15 mouse cellular contexts compared by ENCODE assay signal in genomic region chr9:25409729-25410128, GRCm38 (mm10).
"Had no signal": no experiment of that assay in that cellular context is flagged by ENCODE, and none has a peak within 500 bp of the region (broad histone marks: within the 10 kb centered on the region; RNA-seq: fewer than 3 reads in every experiment).

No protein-coding gene starts in this region.

- H3K9me3 ChIP-seq: neural tube, embryonic 12.5 days; stomach, embryonic 15.5 days had no signal

- H3K9ac ChIP-seq: neural tube, embryonic 12.5 days; stomach, embryonic 15.5 days had no signal

- DNase-seq: retina, postnatal 1 day; right cerebral cortex, adult 18-20 months; right cerebral cortex, postnatal 14 days; right cerebral cortex, postnatal 25 days; right cerebral cortex, postnatal 4 days; spleen, adult 18-20 months; thymus, adult 18-20 months; thymus, adult 2 months; thymus, postnatal 14 days; thymus, postnatal 25 days; thymus, postnatal 36 days; thymus, postnatal 4 days had no signal

- H3K36me3 ChIP-seq: neural tube, embryonic 12.5 days; stomach, embryonic 15.5 days had no signal

- H3K4me1 ChIP-seq: neural tube, embryonic 12.5 days; stomach, embryonic 15.5 days had no signal

- H3K27me3 ChIP-seq: neural tube, embryonic 12.5 days; stomach, embryonic 15.5 days had no signal

- H3K4me2 ChIP-seq: neural tube, embryonic 12.5 days; stomach, embryonic 15.5 days had no signal

- H3K27ac ChIP-seq: neural tube, embryonic 12.5 days; stomach, embryonic 15.5 days; stomach, postnatal 0 days had no signal

- H3K4me3 ChIP-seq: neural tube, embryonic 12.5 days; stomach, embryonic 15.5 days had no signal
